Mouse (Mus musculus) heart, adult 2 months (tissue): ENCODE results near the gene Psmb6.

Source experiments
- CTCF ChIP-seq: fragments of 200-600 bp; IDR thresholded peaks from 2 replicates; pipeline ENCODE4 v1.8.1; 2022; ENCODE audit warnings: antibody characterized with exemption, mild to moderate bottlenecking, moderate library complexity
- POLR2A ChIP-seq: fragments of 200-500 bp; IDR thresholded peaks from 2 replicates; pipeline ENCODE4 v1.6.1; 2011; ENCODE audit warnings: mild to moderate bottlenecking, low read depth, low read length, control low read depth; ENCODE audit not compliant: insufficient read depth

DNA sequence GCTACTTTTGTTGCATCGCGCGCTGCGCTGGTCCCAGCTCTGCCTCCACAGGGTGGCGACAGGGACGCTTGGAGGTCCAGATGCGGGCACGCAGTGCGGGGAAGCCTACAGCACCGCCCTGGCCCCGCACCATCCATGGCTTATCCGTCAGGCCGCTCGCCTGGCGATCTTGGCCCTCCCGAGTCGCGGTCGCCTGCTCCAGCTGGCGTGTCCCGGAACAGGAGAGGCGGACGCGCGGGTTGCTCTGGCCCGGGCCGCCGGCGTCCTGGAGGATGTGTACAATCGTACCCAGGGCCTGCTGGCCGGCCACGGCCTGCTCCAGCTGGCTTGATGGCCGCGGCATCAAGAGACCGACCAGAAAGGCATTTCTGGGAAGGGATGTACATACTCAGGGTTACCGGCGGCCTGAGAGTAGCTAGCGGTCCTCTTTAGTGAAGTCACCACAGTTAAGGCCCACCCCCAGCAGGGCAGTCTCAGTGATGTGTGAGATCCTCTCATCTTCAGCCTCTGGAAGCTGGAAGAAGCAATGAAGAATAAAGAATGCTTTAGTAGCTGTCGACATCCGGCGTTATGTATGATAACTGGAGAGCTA, 4.9 kb upstream of the Psmb6 start:
- TF ChIP-seq CTCF (peak; percentile 39), POLR2A (0 out of 2 replicates have a peak, but pooled peaks have one; percentile 49)
